Mouse (Mus musculus) layer of hippocampus, postnatal 36 days (tissue): ENCODE data around the gene Fam184b. TPM values are rescaled to one million over a fixed set of nuclear protein-coding genes. Genes with fewer than 3 reads are reported as not detected.
"Not testable (repeated sequence)": the region's sequence is repeated elsewhere in the genome, so short reads cannot be mapped to it uniquely, and the experiment has no call there.

Experiments
- DNase-seq, 2 experiments: peaks; one replicate each; pipeline ENCODE4 v3.0.0; 2022
- total RNA-seq, 2 experiments: library from RNA; stranded (reverse); gene quantifications; 2 replicates each; pipeline ENCODE4 v1.2.3; 2021

The Fam184b gene
- 1 to 10 TPM; 6.8 to 7.4 TPM for total RNA-seq

DNA sequence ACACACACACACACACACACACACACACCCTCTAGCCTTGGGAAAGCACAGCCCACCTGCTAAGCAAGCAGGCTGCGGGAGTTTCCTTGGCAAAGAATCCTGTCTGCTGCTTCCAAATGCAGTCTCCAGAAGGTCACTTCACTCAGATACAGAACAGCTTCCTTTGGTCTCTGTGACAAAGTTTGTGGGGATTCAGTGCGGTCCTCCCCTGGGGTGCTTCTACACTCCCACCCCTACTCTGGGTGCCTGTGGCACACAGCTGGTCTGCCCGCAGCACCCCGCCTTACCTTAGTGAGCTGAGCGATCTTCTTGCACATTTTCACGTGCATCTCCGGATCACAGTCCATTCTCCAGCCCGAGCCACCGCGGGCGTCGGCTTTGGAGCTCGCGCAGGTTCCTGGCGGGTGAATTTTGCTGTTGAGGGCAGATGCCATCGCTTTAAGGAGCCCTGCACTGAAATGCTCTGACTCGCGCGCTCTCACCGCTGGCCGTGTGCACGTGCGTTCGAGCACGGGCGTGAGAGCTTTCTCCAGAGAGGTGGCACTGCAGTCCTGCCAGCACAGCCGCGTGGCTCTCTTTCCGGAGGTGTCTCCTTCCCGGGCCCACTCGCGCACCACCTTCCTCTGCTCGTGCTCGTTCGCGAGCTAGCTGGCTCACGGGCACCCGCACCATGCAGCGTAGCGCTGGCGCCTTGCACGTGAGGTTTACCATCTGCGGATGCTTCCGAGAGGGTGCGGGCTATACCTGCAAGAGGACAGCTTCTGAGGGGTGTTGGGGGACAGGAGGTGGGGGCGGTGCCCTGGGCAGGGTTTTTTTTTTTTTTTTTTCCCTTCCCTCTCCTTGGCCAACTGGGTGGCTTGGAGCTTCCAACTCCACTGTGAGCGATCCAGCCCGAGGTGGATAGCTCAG is at the start of gene Fam184b:
Fam184b (minus strand) TSS at position 809 of the 909 bp plus-strand sequence.
- DNase-seq, result peak; percentile 65 to 72

DNA sequence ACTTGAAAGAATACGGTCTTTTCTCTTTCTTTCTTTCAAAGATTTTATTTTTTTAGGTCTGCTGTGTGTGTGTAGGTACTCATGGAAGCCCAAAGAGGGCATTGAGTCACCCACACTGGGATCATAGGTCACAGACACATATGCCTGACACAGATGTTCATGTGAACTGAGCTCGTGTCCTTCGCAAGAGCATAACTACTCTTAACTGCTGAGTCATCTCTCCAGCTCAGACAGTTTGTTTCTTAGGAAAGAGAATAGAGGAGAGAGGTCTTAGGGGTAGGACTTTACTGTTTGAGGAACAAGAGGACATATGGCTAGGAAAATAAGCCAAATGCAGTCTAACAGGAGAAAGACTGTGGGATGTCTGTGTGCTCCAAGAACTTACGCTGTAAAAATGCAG is 49.7 kb upstream of the Fam184b start:
- no peak for DNase-seq

DNA sequence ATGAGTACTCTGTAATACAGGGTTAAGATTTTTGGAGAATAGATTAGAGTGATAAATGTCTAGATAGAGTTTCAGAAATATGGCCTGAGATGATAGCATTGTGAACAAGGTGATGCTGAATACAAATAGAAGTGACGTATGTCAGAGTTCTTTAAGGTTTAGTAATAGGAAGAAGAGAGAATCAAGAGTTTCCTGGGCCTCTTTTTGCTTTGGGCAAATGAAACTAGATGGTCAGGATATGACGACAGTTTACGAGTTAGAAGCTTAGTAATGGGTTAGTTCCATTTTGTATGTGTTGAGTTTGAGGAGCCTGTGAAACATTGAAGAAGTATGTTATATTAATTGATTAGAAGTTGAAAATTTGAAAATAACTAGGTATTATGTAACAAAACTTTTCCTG is 46.8 kb upstream of the Fam184b start:
- no peak for DNase-seq

DNA sequence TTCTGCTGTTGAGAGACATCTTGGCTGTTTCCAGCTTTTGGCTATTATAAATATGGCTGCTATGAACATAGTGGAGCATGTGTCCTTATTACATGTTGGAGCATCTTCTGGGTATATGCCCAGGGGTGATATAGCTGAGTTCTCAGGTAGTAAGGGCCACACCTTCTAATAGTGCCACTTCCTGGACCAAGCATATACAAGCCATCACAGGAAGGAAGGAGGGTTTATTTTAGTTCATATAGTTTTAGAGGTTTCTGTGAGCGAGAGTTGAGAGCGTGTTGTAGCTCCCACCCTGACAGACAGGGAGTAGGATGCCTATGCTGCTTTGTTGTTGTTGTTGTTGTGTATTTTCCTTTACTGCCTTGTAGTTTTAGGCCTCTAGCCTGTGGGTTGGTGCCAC is 45.8 kb upstream of the Fam184b start:
- DNase-seq, result no peak

DNA sequence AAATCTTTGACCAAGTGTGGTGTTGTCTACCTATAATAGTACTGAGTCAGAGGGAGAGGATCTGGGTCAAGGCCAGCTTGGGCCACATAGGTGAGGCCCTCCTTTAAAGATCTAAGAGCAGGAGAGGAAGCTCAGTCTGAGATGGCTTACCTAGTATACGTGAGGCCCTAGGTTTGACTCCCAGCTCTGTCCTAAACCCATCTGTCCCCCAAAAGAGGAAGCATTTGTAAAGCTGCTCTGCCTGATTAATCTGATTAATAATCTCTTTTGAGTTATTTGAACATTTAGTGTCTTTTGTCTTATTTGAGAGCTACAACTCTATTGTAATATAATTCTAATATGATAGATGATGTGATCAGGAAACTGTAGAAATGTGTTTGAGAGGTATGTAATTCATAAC is 44.0 kb upstream of the Fam184b start:
- no peak for DNase-seq

DNA sequence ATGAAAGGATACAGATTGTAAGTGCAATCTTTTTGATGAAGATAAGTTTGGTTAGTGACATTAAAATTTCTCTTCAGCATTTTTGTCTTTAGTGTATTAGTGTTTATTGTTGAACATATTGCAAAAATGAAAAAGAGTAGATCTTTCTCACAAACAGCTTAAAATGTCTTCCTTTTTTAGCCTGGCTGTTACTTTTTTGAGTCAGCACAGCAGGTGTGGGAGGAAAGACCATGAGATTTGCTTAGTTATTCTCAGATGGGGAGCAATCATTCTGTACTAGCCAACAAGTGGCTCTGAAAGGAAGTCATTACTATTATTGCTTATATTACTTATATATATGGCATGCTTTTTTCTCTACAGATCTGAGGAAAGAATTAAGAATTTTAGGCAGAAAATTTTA is 40.5 kb upstream of the Fam184b start:
- no peak for DNase-seq

DNA sequence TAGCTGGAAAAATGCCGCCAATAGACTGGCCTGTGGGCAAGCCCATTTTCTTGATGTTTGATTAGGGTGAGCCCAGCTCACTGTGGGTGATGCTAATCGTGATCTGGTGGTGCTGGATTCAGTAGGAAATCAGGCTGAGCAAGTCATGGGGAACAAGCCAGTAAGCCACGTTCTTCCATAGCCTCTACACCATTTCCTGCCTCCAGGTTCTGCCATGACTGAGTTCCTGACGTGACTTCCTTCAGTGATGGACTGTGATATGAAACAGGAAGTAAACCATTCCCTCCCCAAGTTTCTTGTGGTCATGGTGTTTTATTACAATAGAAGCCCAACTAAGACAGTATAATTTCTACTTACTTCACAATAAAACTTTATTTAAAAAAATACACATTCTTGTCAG is 38.2 kb upstream of the Fam184b start:
- no peak for DNase-seq

DNA sequence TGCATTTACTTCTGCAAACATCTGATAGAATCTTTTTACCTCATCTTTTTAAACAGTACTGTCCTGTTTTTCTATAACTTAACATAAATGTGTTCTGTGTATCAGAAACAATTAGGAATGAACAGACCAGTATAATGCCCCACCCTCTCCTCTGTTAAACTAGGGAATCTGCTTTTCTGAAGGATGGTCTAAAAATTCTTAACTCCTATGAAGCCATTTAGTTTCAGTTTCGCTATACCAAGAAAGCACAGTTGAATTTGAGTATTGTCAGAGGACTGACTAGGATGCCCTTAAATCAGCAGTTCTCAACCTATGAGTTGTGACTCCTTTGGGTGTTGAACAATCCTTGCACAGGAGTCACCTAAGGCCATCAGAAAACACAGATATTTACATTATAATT is 35.6 kb upstream of the Fam184b start:
- no peak for DNase-seq

DNA sequence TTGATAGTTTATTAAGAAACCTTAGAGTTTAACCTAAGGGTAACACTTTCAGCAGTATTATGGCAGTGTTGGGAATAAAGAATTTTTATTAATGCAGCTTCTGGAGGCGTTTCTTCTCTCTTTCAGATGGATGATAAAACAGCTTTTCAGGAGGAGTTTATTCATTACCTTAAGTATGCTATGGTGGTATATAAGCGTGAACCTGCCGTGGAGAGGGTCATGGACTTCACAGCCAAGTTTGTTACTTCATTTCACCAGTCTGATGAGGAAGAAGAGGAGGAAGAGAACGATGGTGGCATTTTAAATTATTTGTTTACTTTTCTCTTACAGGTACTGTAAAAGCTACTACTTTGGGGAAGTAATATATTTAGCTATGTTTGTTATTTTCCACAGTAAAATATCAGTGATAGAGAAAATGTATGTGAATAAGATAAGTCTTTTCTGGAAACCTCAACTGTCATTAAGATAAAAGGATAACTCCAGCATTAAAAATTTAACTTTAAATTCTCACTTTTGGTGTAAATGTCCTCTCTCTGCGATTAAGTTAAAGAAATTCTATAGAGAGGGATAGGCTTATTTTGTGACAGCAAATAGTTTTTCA is 31.6 kb upstream of the Fam184b start:
- no peak for DNase-seq

DNA sequence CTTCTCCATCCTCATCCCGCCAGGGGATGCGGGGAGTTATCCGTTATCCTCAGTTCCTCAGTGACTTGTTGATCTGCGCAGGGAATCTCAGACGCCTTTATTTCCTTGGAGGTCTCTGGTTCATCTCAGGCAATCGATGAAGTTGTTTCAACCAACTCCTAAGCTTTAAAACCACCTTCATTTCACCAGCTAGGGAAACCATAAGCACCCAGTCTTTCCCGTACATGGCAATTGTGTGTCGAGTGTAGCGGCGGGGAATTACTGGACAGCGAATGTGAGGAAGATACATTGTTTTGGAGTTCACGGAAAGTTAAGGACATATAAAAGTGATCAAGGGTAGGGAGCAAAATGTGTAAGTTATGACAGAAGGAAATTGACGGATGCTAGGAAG is 30.9 kb upstream of the Fam184b start:
- DNase-seq, result no peak

DNA sequence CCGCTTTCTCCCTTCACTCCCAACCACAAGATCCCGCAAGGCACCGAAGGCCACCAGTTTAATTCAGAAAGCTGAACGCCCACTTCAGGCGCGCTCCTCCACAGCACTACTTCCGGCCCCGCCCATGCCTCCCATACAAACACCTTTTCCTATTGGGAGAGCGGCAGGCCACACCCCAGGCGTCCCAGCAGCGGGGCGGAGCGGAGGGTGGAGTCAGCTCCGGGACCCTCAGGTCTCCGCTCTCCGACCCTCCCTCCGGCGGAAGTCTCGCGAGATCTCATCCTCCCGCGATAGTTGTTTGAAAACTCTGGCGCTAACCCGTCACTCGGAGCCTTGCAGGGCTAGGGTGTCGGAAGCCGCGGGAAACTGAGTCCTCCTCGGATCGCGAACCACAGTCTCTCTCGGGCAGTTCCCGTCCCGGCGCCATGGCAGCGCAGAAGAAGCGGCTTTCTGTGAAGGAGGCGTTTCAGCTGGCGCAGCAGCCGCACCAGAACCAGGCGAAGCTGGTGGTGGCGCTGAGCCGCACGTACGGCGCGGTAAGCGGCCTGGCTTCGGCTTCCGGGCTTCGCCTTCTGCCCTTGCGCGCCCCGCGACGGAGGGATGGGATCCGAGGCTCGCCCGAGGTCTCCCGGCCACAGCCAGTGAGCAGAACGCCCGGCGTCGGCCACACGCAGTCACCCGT is 30.3 kb upstream of the Fam184b start, which contains the start of gene Ncapg:
Ncapg (plus strand) TSS at position 322 of the 682 bp plus-strand sequence.
- peak; percentile 99 for DNase-seq

DNA sequence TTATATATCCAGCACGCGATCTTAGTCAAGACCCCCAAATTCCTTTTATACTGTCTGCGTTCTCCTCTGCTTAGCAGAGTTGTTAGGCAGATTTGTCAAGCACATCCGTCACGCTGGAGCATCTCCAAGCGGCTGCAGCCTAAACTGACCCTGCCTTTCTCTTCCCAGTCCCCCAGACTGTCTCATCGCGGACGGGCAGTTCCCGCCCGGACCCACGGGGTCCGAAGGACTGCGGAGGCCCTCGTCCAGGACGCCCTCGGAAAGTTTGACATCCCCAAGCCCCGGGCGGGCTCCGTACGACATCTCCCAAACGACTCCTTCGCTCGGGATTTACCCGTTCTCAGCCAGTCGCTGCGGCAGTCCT is 29.8 kb upstream of the Fam184b start:
- no peak for DNase-seq

DNA sequence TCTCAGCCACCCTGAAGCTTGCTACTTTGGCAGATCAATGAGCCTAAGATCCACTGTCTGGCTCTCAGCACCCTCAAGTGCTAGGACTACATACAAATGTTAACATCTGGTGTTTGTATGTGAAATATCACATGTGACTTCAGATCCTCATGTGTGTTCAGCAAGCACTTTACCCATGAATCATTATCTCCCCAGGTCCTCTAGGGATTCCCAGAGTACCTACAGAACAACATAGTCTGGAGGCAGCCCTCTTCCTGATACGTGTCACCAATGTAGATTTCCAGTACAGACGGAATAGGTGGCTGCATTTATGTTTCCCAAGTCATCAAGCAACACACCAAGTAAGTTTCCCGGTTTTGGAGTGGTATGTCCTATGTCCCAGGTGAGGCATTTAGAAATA is 29.4 kb upstream of the Fam184b start:
- DNase-seq, result no peak

DNA sequence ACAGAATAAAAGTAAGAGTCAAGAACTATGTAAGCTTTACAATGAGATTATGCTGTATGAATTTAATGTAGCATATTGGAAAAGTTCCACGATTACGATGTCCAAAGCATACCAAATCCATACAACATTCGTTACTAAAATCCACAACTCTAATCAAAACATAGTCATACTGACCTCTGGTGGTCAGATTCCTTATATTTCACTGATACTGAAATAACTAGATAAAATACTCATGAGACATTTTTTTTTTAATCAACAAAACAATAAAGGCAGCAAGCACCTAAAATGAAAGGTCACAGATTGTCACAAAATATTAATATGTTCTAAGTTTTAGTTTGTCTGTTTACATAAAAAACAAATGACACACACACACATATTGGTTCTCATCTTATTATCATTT is 28.9 kb upstream of the Fam184b start:
- no peak for DNase-seq

DNA sequence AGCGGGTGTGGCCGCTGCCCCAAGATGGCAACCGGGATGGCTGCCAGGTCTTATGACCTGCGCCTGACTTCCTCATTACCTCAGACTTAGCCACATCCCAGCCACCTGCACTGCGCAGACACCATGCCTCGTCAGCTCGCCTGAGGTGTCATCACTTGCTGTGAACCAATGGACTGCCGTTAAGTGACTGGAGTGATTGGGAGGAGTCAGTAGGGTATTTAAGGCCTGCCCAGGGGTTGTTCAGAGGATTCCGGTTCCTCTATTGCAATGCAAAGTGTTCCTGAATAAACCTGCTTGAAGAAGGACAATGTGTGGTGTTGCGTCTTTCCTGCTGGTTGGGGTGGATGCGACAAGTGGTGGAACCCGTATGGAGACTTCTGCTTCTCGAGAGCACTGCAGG is 19.0 kb upstream of the Fam184b start:
- DNase-seq, result not testable (repeated sequence)

DNA sequence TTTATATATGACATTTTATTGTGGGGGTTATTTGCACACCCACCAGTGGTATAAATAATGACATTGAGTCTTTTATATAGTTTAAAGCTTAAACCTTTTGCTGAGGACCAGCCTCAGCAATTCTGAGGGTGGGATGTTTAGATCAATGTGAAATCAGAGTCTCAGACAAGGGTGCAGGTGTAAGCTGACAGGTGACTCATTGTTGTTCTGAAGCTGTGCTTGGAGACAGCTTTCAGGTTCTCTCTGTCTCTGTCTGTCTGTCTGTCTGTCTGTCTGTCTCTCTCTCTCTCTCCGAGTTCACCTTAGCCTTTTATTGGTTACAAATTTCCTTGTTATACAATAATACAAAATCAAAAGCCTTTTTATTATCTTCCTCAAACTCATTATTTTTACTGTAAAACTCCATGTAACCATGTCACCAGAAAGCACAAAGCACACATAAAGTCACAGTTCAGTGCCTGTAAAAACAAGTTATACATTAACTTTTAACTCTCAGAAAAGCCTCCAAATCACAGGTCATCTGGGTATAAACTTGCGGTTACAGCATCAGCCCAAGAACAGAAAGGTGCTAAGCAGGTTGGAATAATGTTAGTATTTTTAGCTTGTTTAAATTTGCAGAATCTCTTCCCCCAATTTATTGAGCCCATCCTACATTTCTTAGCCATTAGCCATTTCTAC is 11.8 kb upstream of the Fam184b start:
- no peak for DNase-seq

DNA sequence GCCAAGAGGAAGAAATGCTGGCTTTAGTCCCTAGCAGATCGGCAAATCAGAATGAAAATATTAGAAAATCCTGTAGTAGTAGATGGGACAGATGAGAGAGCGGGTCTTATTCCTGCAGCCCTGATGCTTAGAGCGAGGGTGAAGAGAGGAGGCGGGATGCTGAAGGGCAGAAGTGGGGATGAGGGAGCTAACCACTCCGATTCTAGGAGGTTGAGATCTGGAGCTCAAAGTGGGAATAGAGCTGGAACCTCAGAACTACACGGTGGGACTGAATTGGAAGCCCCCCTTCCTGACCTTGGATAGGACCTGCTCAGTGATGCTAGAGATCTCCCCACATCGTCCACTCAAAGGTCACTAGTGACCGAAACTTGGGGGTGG is 290 bp upstream of the Fam184b start:
- peak; percentile 3 to 18 for DNase-seq

DNA sequence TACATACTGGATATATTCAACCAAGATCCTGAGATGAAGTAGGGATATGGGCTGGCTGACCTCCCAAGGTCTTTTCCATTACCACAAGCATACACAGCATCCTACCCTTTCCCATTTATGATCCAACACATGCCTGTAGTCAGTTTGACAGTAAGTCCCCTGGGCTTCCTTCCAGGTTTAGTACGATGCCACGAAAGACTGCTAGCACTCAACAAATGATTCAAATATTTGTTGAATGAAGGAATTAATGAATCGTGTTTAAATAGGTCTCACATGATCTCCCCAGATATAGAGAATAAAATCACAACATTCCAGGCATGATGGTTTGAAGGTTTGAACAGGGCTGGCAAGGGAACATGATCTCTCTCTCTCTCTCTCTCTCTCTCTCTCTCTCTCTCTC is 1.0 kb downstream of the Fam184b start:
- no peak for DNase-seq

DNA sequence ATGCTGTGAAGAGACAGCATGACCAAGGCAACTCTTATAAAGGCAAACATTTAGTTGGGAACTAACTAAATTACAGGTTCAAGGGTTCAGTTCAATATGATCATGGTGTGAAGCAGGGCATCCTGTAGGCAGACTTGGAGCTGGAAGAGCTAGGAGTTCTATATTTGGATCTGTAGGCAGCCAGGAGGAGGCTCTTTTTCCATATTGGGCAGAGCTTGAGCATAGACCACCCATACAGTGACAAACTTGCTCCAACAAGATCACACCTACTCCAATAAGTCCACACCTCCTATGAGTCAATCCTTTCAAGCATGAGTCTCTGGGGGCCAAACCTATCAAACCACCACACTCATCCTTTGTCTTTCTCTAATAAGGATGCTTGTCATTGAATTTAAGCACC is 9.9 kb downstream of the Fam184b start:
- no peak for DNase-seq

DNA sequence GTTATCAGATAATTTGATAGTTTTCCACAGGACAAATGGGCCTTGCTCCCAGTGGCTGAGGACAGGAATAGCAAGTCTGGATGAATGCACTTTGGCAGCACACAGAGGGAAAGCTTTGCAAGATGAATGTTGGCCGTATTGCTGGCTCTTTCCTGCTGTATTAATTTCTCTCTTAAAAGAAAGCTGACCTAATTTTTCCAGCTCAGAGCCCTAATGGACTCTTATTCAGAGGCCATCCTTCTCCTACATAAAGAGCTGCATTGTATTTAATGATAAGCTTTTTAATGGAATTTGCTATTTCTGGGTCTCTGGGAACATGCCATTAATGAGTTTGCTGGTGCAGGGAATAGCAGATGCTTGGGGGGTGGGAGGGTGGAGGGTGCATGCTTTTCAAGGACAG is 11.6 kb downstream of the Fam184b start:
- peak; percentile 9 to 11 for DNase-seq

DNA sequence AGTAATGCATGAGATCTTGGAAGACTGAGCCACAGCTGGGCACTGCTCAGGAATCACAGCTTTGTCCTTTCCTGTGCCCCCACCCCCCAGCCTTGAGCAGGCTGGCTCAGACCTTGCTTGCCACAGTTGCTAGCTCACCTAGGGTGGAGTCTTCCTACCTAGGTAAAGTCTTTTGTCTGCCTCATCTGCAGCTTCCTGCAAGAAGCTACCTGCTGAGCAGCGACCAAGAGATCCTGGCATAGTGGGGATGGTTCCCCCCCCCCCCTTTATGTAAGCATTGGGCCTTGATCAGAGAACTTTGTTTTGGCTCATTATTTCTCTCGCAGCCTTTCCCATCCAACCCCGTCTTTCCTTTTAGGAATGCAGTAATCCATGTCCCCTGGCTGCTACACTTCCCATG is 17.9 kb downstream of the Fam184b start:
- DNase-seq, result no peak

DNA sequence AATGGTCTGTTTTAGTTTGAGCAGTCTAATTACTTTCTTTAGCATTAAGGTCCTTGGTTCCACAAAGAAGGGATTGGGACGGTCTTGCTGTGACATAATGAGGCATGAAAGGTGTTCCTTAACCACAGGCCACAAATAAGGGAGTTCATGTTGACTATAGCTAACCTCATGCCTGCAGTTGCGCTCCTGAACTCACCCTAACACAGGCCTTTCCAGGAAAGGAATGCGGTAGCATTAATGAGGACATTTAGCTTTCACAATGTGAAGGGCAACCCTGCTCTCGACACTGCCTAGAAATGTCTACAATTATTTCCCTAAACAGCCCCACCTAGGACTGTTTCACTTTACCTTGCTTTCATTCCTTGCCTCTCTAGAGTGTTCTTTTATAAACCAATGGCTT is 40.4 kb downstream of the Fam184b start:
- DNase-seq, result no peak
